Mouse (Mus musculus) thymus, postnatal 14 days (tissue): Measurements from ENCODE around the gene Casq2.

Source experiments
- DNase-seq: peaks from one replicate; pipeline ENCODE4 v3.0.0; 2021

The Casq2 gene

GRCm38 (mm10) chr3:102166287-102166620 is 80.0 kb downstream of the Casq2 start:
- no peak for DNase-seq

GRCm38 (mm10) chr3:102166794-102167193 is 80.6 kb downstream of the Casq2 start:
- DNase-seq: no peak

GRCm38 (mm10) chr3:102167555-102168210 is 81.5 kb downstream of the Casq2 start:
- no peak for DNase-seq

- DNase-seq: no peak
Measured at GRCm38 (mm10) chr3:102169197-102169905, 83.1 kb downstream of the Casq2 start.

GRCm38 (mm10) chr3:102174118-102174865 is 88.1 kb downstream of the Casq2 start:
- no peak for DNase-seq

- no peak for DNase-seq
Measured at GRCm38 (mm10) chr3:102175701-102176100, 89.5 kb downstream of the Casq2 start.

GRCm38 (mm10) chr3:102176116-102176515 is 89.9 kb downstream of the Casq2 start:
- no peak for DNase-seq

GRCm38 (mm10) chr3:102177837-102178615 is 91.8 kb downstream of the Casq2 start:
- no peak for DNase-seq

- no peak for DNase-seq
Measured at GRCm38 (mm10) chr3:102179869-102180268, 93.7 kb downstream of the Casq2 start.

GRCm38 (mm10) chr3:102180746-102181145 is 94.5 kb downstream of the Casq2 start:
- DNase-seq: no peak

GRCm38 (mm10) chr3:102181191-102181590 is 95.0 kb downstream of the Casq2 start:
- no peak for DNase-seq

GRCm38 (mm10) chr3:102182601-102183000 is 96.4 kb downstream of the Casq2 start:
- DNase-seq: no peak

GRCm38 (mm10) chr3:102184721-102185120 is 98.5 kb downstream of the Casq2 start:
- no peak for DNase-seq

- DNase-seq: no peak
Measured at GRCm38 (mm10) chr3:102187401-102187800, 101.2 kb downstream of the Casq2 start.

GRCm38 (mm10) chr3:102188972-102189371 is 102.8 kb downstream of the Casq2 start:
- no peak for DNase-seq

- DNase-seq: no peak
Measured at GRCm38 (mm10) chr3:102190015-102190414, 103.8 kb downstream of the Casq2 start.

- no peak for DNase-seq
Measured at GRCm38 (mm10) chr3:102190642-102191041, 104.4 kb downstream of the Casq2 start.

- no peak for DNase-seq
Measured at GRCm38 (mm10) chr3:102191575-102191974, 105.4 kb downstream of the Casq2 start.

- no peak for DNase-seq
Measured at GRCm38 (mm10) chr3:102192621-102193020, 106.4 kb downstream of the Casq2 start.

GRCm38 (mm10) chr3:102193488-102194290 is 107.5 kb downstream of the Casq2 start:
- no peak for DNase-seq

- no peak for DNase-seq
Measured at GRCm38 (mm10) chr3:102194291-102195051, 108.3 kb downstream of the Casq2 start.
